Mouse (Mus musculus) left cerebral cortex, postnatal 4 days (tissue): ENCODE measurements around the gene Myh9. TPM values are rescaled to one million over a fixed set of nuclear protein-coding genes. Genes with fewer than 3 reads are reported as not detected.

Source experiments
- DNase-seq: peaks from one replicate; pipeline ENCODE4 v3.0.0-alpha.2; 2022
- intact Hi-C: fragments of 180-260 bp; cut with DNase I; formaldehyde crosslinking; loops from one replicate; pipeline ENCODE4 v1.15.1; 2025
- total RNA-seq, 2 experiments: library from RNA; stranded (reverse); gene quantifications; 2 replicates each; pipeline ENCODE4 v1.2.3; 2021

The Myh9 gene
- total RNA-seq, 2 experiments from 2014 or later, result 59.5 to 63.4 TPM

- intact Hi-C loops, result no loop called here
- DNase-seq, result no peak
These were observed 11.4 kb downstream of the Myh9 start for GRCm38 (mm10) chr15:77830481-77831137.

GRCm38 (mm10) chr15:77829542-77829941, 12.4 kb downstream of the Myh9 start:
- intact Hi-C loops, result no loop called here
- DNase-seq, result no peak

- no peak for DNase-seq
- intact Hi-C loops, result no loop called here
These were observed 13.1 kb downstream of the Myh9 start for GRCm38 (mm10) chr15:77828910-77829309.

- DNase-seq, result no peak
These were observed 13.7 kb downstream of the Myh9 start for GRCm38 (mm10) chr15:77828242-77828641.

GRCm38 (mm10) chr15:77827794-77828193, 14.2 kb downstream of the Myh9 start:
- DNase-seq, result no peak

More at GRCm38 (mm10) chr15:77828242-77828641, 13.7 kb downstream of the Myh9 start:
- intact Hi-C loops, result no loop called here

GRCm38 (mm10) chr15:77827379-77827778, 14.6 kb downstream of the Myh9 start:
- intact Hi-C loops, result no loop called here
- DNase-seq, result no peak

More at GRCm38 (mm10) chr15:77827794-77828193, 14.2 kb downstream of the Myh9 start:
- intact Hi-C loops, result no loop called here

GRCm38 (mm10) chr15:77825382-77825781, 16.6 kb downstream of the Myh9 start:
- DNase-seq, result no peak
- intact Hi-C loops, result no loop called here

GRCm38 (mm10) chr15:77824321-77824720, 17.7 kb downstream of the Myh9 start:
- DNase-seq, result no peak
- intact Hi-C loops, result no loop called here

- DNase-seq, result no peak
- intact Hi-C loops, result no loop called here
These were observed 18.3 kb downstream of the Myh9 start for GRCm38 (mm10) chr15:77823634-77824033.

GRCm38 (mm10) chr15:77823196-77823595, 18.8 kb downstream of the Myh9 start:
- intact Hi-C loops, result no loop called here
- DNase-seq, result no peak

GRCm38 (mm10) chr15:77822671-77823070, 19.3 kb downstream of the Myh9 start:
- intact Hi-C loops, result no loop called here
- no peak for DNase-seq

- intact Hi-C loops, result no loop called here
- no peak for DNase-seq
These were observed 19.9 kb downstream of the Myh9 start for GRCm38 (mm10) chr15:77822057-77822466.

GRCm38 (mm10) chr15:77821424-77821823, 20.6 kb downstream of the Myh9 start:
- intact Hi-C loops, result no loop called here
- DNase-seq, result no peak

GRCm38 (mm10) chr15:77820480-77821163, 21.4 kb downstream of the Myh9 start:
- no peak for DNase-seq
- intact Hi-C loops, result no loop called here

GRCm38 (mm10) chr15:77819894-77820387, 22.0 kb downstream of the Myh9 start:
- intact Hi-C loops, result no loop called here
- DNase-seq, result peak; percentile 59

- intact Hi-C loops, result no loop called here
- no peak for DNase-seq
These were observed 23.3 kb downstream of the Myh9 start for GRCm38 (mm10) chr15:77818556-77819158.

- no peak for DNase-seq
- intact Hi-C loops, result no loop called here
These were observed 24.6 kb downstream of the Myh9 start for GRCm38 (mm10) chr15:77817417-77817816.

- no peak for DNase-seq
- intact Hi-C loops, result no loop called here
These were observed 25.4 kb downstream of the Myh9 start for GRCm38 (mm10) chr15:77816601-77816950.

- peak; percentile 61 for DNase-seq
- intact Hi-C loops, result no loop called here
These were observed 25.9 kb downstream of the Myh9 start for GRCm38 (mm10) chr15:77815867-77816600.

GRCm38 (mm10) chr15:77813639-77814375, 28.2 kb downstream of the Myh9 start:
- intact Hi-C loops, result no loop called here
- no peak for DNase-seq
